Mouse (Mus musculus) left cerebral cortex, postnatal 25 days (tissue): Measurements from ENCODE around the gene Rps11. TPM values are rescaled to one million over a fixed set of nuclear protein-coding genes. Genes with fewer than 3 reads are reported as not detected.
"Not testable (repeated sequence)": the region's sequence is repeated elsewhere in the genome, so short reads cannot be mapped to it uniquely, and the experiment has no call there.

Experiments
- DNase-seq, 2 experiments: peaks; one replicate each; pipeline ENCODE4 v3.0.0; 2022; ENCODE audit warnings: low spot score in 2 of 2, mixed read lengths in 1 of 2
- intact Hi-C: fragments of 180-260 bp; cut with DNase I; formaldehyde crosslinking; loops from one replicate; pipeline ENCODE4 v1.15.1; 2025
- total RNA-seq, 2 experiments: library from RNA; stranded (reverse); gene quantifications; 2 replicates each; pipeline ENCODE4 v1.2.3; 2021

Rps11 gene
- total RNA-seq, 2 experiments from 2014 or later: 410 to 413 TPM

- DNase-seq: no peak
- intact Hi-C loops: no loop called here
These were observed 13.2 kb upstream of the Rps11 start for GRCm38 (mm10) chr7:45137171-45138006.

- intact Hi-C loops: loop anchor here (1.0 kb wide), 1 partner anchor 56 kb away; no protein-coding TSS in a partner anchor
- DNase-seq: peak; percentile 87
These were observed 11.8 kb upstream of the Rps11 start, which contains the start of the genes Gm45713 and Flt3l for GRCm38 (mm10) chr7:45135993-45136567. Gene Gm45713, minus strand, starts transcription at chr7:45136231. Gene Flt3l, minus strand, starts transcription at chr7:45136432.

- DNase-seq: no peak
- intact Hi-C loops: no loop called here
These were observed 11.1 kb upstream of the Rps11 start for GRCm38 (mm10) chr7:45135370-45135769.

- intact Hi-C loops: no loop called here
- DNase-seq: no peak
These were observed 10.3 kb upstream of the Rps11 start for GRCm38 (mm10) chr7:45134544-45135026.

GRCm38 (mm10) chr7:45133446-45134159 is 9.4 kb upstream of the Rps11 start:
- intact Hi-C loops: no loop called here
- no peak for DNase-seq

GRCm38 (mm10) chr7:45131850-45132249 is 7.6 kb upstream of the Rps11 start:
- no peak for DNase-seq
- intact Hi-C loops: no loop called here

GRCm38 (mm10) chr7:45129776-45130512 is 5.7 kb upstream of the Rps11 start:
- DNase-seq: no peak
- intact Hi-C loops: loop anchor here (2.0 kb wide), 1 partner anchor 49 kb away; no protein-coding TSS in a partner anchor

GRCm38 (mm10) chr7:45129318-45129717 is 5.1 kb upstream of the Rps11 start:
- intact Hi-C loops: loop anchor here (2.0 kb wide), 1 partner anchor 49 kb away; no protein-coding TSS in a partner anchor
- DNase-seq: no peak

- intact Hi-C loops: loop anchor here (2.0 kb wide), 1 partner anchor 48 kb away; no protein-coding TSS in a partner anchor
These were observed 4.5 kb upstream of the Rps11 start, which contains the start of gene Rpl13a for GRCm38 (mm10) chr7:45128624-45129246. Gene Rpl13a, minus strand, starts transcription at chr7:45128761.

GRCm38 (mm10) chr7:45127700-45128224 is 3.5 kb upstream of the Rps11 start:
- DNase-seq: no peak
- intact Hi-C loops: loop anchor here (2.0 kb wide), 1 partner anchor 47 kb away; no protein-coding TSS in a partner anchor

More at GRCm38 (mm10) chr7:45128624-45129246, 4.5 kb upstream of the Rps11 start, which contains the start of gene Rpl13a:
- peak; percentile 99 to 100 for DNase-seq

GRCm38 (mm10) chr7:45126844-45127699 is 2.8 kb upstream of the Rps11 start:
- DNase-seq: no peak
- intact Hi-C loops: no loop called here

- intact Hi-C loops: no loop called here
- no peak for DNase-seq
These were observed 2.1 kb upstream of the Rps11 start for GRCm38 (mm10) chr7:45126147-45126843.

GRCm38 (mm10) chr7:45125649-45126048 is 1.4 kb upstream of the Rps11 start:
- intact Hi-C loops, DNase-seq: not testable (repeated sequence)

GRCm38 (mm10) chr7:45125144-45125600 is 933 bp upstream of the Rps11 start:
- intact Hi-C loops: no loop called here
- no peak for DNase-seq

GRCm38 (mm10) chr7:45123186-45123570 is 1.1 kb downstream of the Rps11 start:
- intact Hi-C loops: no loop called here
- DNase-seq: no peak

GRCm38 (mm10) chr7:45122561-45123185 is 1.6 kb downstream of the Rps11 start:
- intact Hi-C loops: no loop called here

More at GRCm38 (mm10) chr7:45122561-45123185, 1.6 kb downstream of the Rps11 start:
- DNase-seq: no peak
